Mouse (Mus musculus) thymus, postnatal 25 days (tissue): ENCODE results near the gene Il17rb.

ENCODE experiments used
- DNase-seq: peaks from one replicate; pipeline ENCODE4 v3.0.0; 2022

Il17rb gene

GRCm38 (mm10) chr14:30008733-30009575 is at the start of gene Il17rb, which contains the start of gene Chdh:
Il17rb (minus strand) TSS chr14:30008896.
Chdh (plus strand) TSS chr14:30009023.
- peak; percentile 59 for DNase-seq

GRCm38 (mm10) chr14:30056031-30056766 is 47.5 kb upstream of the Il17rb start:
- DNase-seq: no peak

GRCm38 (mm10) chr14:30054922-30055321 is 46.2 kb upstream of the Il17rb start:
- no peak for DNase-seq

- DNase-seq: no peak
These were observed 41.6 kb upstream of the Il17rb start for GRCm38 (mm10) chr14:30050280-30050679.

DNA sequence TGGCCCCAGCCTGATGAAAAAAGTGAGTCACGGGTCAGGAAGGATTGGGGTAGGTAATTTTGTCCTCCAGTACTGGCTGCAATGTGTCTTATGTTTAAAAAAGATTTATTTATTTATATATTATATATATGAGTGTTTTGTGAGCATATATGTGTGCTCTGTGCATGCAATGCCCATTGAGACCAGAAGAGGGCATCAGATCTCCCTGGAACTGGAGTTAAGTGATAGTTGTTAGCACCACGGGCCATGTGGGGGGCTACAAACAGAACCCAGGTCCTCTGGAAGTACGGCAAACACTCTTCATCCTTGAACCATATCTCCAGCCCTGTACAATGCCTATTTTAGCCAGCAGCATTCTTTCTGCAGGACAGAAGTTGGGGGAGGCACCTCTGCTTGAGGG is 39.4 kb upstream of the Il17rb start:
- peak; percentile 45 for DNase-seq

DNA sequence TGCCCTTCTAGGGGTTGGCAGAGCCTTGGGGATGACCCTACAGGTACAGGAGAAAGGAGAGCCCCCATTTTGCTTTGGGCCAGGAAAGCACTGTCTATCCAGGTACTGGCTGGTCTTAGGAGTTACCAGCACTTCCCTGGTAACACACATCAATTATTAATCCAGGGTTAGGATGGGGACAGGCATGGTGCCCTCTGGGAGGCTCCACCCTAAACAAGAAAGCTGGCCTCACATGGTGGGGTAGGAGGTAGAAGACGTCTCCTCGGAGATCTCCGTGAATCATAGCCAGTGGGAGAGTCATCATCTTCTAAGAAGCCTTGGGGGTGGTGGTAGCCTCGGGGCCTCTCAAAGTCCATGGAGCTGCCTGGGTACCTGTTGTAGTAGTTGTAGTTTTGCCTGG is 38.3 kb upstream of the Il17rb start:
- no peak for DNase-seq

- no peak for DNase-seq
These were observed 37.1 kb upstream of the Il17rb start for GRCm38 (mm10) chr14:30045704-30046220.

- DNase-seq: no peak
These were observed 36.5 kb upstream of the Il17rb start for GRCm38 (mm10) chr14:30045239-30045638.

- no peak for DNase-seq
These were observed 34.8 kb upstream of the Il17rb start for GRCm38 (mm10) chr14:30043356-30043940.

GRCm38 (mm10) chr14:30041836-30042235 is 33.1 kb upstream of the Il17rb start:
- DNase-seq: no peak

- no peak for DNase-seq
These were observed 30.7 kb upstream of the Il17rb start for GRCm38 (mm10) chr14:30039413-30039812.

DNA sequence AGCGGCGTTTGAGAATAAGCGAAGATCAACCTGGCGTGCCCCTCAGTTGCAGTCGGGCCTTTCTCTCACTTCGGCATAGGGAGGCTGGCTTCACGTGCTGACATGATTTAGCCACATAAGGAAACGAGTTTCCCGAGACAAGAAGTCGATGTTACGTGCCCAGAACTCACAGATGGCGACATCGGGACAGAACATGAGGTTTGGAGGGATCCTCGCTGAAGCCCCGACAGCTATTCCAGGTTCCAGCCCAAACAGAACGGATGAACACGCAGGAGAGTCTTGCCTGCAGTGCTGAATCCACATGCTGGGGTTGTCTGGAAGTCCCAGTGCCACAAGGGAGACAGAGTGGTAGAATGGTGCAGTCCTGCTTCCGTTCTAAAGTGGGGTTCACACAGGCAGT is 29.7 kb upstream of the Il17rb start:
- no peak for DNase-seq

DNA sequence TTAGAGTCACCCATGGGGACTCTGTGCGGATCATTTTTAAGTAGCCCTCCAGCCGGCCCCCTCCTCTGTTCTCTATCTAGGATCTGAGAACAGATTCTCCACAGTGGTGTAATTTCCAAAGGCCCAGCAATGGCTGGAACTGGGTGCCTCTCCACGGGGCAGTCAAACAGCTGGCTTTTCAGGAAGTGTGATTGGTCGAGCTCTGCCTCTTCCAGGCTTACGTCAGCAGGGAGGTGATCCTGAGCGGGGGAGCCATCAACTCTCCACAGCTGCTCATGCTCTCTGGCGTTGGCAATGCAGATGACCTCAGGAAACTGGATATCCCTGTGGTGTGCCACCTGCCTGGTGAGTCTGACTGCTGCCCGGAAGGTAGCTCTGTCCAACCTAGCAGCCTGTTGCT is 24.7 kb upstream of the Il17rb start:
- DNase-seq: no peak

DNA sequence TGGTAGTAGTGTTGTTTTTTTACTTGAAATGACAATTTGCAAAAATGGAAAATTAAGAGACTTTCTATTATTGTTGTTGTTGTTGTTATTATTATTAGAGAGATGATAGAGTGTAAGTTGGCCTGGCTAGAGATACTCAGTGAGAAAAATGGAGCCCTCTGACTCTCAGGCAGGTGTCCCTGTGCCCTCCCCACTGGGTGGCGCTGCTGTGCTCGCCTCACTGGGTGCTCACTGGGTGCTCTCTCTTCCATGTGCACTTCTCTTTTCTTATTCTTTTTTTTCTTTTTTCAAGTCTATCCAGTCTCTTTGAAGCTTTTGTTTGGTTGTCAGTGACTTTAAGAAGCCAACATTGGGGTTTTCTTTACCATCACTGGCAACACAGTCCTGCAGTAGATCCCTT is 18.7 kb upstream of the Il17rb start:
- peak; percentile 78 for DNase-seq

DNA sequence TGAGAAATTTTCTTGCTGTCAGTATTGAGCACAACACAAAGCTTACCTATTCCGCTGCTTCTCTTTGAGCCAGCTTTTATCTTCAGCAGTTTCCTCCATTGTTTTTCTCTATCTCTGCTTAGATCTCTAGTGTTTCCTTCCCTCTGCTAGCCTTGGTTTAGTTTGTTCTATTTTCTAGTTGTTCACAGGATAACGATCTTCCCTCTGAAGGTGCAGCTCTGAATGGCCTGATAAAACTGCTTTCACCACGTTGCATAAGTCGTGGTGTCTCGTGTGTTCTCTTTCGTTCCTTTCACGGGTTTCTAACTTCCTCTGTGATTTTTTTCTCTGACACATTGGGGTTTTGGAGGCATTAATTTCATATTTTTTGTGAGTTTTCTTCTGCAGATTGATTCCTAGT is 15.7 kb upstream of the Il17rb start:
- DNase-seq: no peak

DNA sequence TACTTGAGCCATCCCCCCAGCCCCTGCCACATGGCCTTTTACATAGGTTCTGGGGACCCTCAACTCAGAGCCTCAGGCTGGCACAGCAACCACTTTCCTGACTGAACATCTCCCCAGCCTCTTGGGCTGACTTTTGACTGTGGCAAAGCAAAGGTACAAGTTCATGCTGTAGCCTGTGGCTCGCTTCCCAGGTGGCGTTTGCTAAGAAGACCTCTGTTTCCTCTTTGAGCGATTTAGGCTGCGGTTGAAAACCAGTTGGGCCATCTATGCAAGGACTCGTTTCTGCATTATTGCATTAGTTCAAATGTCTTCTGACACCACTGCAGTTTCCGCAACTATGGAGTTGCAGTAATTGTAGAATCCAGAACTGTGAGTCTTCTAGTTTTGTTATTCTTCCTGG is 13.8 kb upstream of the Il17rb start:
- peak; percentile 55 for DNase-seq

- DNase-seq: no peak
These were observed 11.3 kb upstream of the Il17rb start for GRCm38 (mm10) chr14:30019792-30020575.

- DNase-seq: no peak
These were observed 10.7 kb upstream of the Il17rb start for GRCm38 (mm10) chr14:30019375-30019774.

- DNase-seq: no peak
These were observed 10.2 kb upstream of the Il17rb start for GRCm38 (mm10) chr14:30018846-30019245.

GRCm38 (mm10) chr14:30018463-30018801 is 9.7 kb upstream of the Il17rb start:
- no peak for DNase-seq

- no peak for DNase-seq
These were observed 9.2 kb upstream of the Il17rb start for GRCm38 (mm10) chr14:30017794-30018462.

GRCm38 (mm10) chr14:30016666-30017065 is 8.0 kb upstream of the Il17rb start:
- DNase-seq: no peak
